Mouse (Mus musculus): ENCODE measurements around the gene Slc12a6. TPM values are rescaled to one million over a fixed set of nuclear protein-coding genes. Genes with fewer than 3 reads are reported as not detected.
A peak's percentile ranks its signal among the peaks of the same experiment; 100 is the strongest.

Slc12a6 gene
- polyA plus RNA-seq, 1 experiment from 2014 or later, result 11.8 TPM

GRCm38 (mm10) chr2:112241787-112242186 lies 23.8 kb upstream of the Slc12a6 start:
- WGBS, result 69% methylated on average over 14 of the region's 14 CpGs
- peaks cover 13% of the 10 kb centered on the region for H3K4me1 ChIP-seq
- no peak for ATAC-seq (ENCODE audit: insufficient number of reproducible peaks, low FRiP score, low TSS enrichment, low read depth)
- no peaks in the 10 kb centered on the region for H3K36me3 ChIP-seq
- H3K9me3 ChIP-seq (replicated peaks), result no peaks in the 10 kb centered on the region
- H3K27ac ChIP-seq (replicated peaks), result no peak overlapping the region
- H3K9ac ChIP-seq, result no peak overlapping the region
- no peak overlapping the region for H3K4me2 ChIP-seq (replicated peaks)
- H3K27me3 ChIP-seq, result no peaks in the 10 kb centered on the region
- no peak overlapping the region for H3K4me3 ChIP-seq (replicated peaks)

DNA sequence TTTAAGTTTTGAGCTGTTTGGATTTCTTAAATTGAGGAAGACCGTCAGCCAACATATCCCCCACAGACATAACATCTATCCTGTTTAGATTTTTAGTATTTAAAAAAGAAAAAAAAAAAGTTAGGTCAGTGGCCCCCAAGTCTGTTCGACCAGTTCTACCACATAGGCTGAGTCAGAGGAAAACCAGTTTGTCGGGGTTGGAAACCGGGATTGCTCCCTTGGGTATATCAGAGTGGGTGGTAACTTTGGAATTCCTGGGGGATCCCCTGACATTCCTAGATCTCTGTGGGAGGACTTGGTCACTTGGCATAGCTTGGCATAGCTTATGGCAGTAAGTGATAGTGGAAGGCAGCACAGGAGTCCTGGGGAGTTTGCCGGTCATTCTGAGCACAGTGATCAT lies 20.3 kb upstream of the Slc12a6 start:
- no peak for ATAC-seq (ENCODE audit: insufficient number of reproducible peaks, low FRiP score, low TSS enrichment, low read depth)
- Histone ChIP-seq H3K4me3 (replicated peaks) (no peak overlapping the region), H3K9me3 (replicated peaks) (no peaks in the 10 kb centered on the region), H3K4me1 (peaks cover 4% of the 10 kb centered on the region), H3K36me3 (no peaks in the 10 kb centered on the region), H3K9ac (no peak overlapping the region), H3K27ac (replicated peaks) (no peak overlapping the region), H3K27me3 (no peaks in the 10 kb centered on the region), H3K4me2 (replicated peaks) (no peak overlapping the region)
- 59% methylated on average over 5 of the region's 5 CpGs for WGBS

DNA sequence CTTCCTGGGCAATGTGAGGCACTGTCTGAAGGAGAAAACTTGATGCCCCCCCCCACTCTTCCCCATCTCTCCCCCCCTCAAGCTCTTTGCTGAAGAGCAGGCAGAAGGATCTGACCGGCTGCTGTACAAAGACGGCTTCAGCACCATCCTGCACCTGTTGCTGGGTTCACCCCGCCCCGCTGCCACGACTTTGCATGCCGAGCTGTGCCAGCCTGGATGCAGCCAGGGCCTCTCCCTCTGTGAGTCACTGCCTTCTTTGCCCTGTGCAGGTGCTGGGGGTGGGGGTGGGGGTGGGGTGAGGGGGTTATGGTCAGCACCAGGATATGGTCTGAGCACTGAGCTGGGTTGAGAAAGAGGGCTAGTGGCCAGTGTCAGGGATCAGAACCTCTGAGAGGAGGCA lies 19.4 kb upstream of the Slc12a6 start:
- no peaks in the 10 kb centered on the region for H3K9me3 ChIP-seq (replicated peaks)
- no peak overlapping the region for H3K27ac ChIP-seq (replicated peaks)
- H3K36me3 ChIP-seq, result no peaks in the 10 kb centered on the region
- WGBS, result 71% methylated on average over 6 of the region's 6 CpGs
- no peak overlapping the region for H3K4me2 ChIP-seq (replicated peaks)
- no peak for ATAC-seq (ENCODE audit: insufficient number of reproducible peaks, low FRiP score, low TSS enrichment, low read depth)
- no peak overlapping the region for H3K9ac ChIP-seq
- no peaks in the 10 kb centered on the region for H3K27me3 ChIP-seq
- no peaks in the 10 kb centered on the region for H3K4me1 ChIP-seq
- H3K4me3 ChIP-seq (replicated peaks), result no peak overlapping the region

DNA sequence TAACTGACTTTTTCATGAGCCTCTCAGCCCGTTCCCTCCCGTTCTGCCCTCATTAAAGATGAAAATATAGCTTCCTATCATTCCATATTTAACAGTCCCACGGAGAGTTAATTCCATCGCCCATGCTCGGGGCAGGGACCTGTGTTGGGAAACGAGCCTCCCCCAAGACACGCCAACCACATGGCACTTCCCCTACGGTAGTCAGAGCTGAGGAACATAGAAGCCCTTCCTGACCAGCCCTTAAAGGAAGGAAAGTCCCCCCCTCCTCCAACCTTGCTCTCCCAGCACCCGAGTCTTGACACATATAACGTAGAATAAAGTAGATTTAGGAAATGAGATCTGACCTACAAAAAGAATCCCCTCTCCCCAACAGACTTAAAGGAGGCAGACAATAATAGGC lies 18.3 kb upstream of the Slc12a6 start:
- ATAC-seq (ENCODE audit: insufficient number of reproducible peaks, low FRiP score, low TSS enrichment, low read depth), result no peak

GRCm38 (mm10) chr2:112249780-112250453 lies 15.7 kb upstream of the Slc12a6 start:
- Histone ChIP-seq H3K4me2 (replicated peaks) (no peak overlapping the region), H3K4me3 (replicated peaks) (no peak overlapping the region), H3K27me3 (no peaks in the 10 kb centered on the region), H3K27ac (replicated peaks) (no peak overlapping the region), H3K4me1 (no peaks in the 10 kb centered on the region), H3K9ac (no peak overlapping the region), H3K9me3 (replicated peaks) (no peaks in the 10 kb centered on the region), H3K36me3 (no peaks in the 10 kb centered on the region)
- 94% methylated on average over 10 of the region's 10 CpGs for WGBS
- no peak for ATAC-seq (ENCODE audit: insufficient number of reproducible peaks, low FRiP score, low TSS enrichment, low read depth)

More for the DNA sequence above, 18.3 kb upstream of the Slc12a6 start:
- Histone ChIP-seq H3K9ac (no peak overlapping the region), H3K27me3 (no peaks in the 10 kb centered on the region), H3K4me1 (no peaks in the 10 kb centered on the region), H3K4me2 (replicated peaks) (no peak overlapping the region), H3K27ac (replicated peaks) (no peak overlapping the region), H3K36me3 (no peaks in the 10 kb centered on the region), H3K4me3 (replicated peaks) (no peak overlapping the region), H3K9me3 (replicated peaks) (no peaks in the 10 kb centered on the region)
- 77% methylated on average over 10 of the region's 10 CpGs for WGBS

GRCm38 (mm10) chr2:112254675-112255515 lies 10.7 kb upstream of the Slc12a6 start:
- H3K36me3 ChIP-seq, result no peaks in the 10 kb centered on the region
- ATAC-seq (ENCODE audit: insufficient number of reproducible peaks, low FRiP score, low TSS enrichment, low read depth), result no peak
- WGBS, result 74% methylated on average over 7 of the region's 7 CpGs

GRCm38 (mm10) chr2:112259241-112259962 lies 6.2 kb upstream of the Slc12a6 start, which contains the start of gene Nutm1:
Gene Nutm1 (minus strand): TSS chr2:112259291.
- Histone ChIP-seq H3K4me3 (replicated peaks) (no peak within 1 kb of the TSS), H3K9me3 (replicated peaks) (no peaks in the 10 kb centered on the region), H3K36me3 (no peaks in the 10 kb centered on the region), H3K4me2 (replicated peaks) (no peak within 1 kb of the TSS), H3K4me1 (peaks cover 14% of the 10 kb centered on the region), H3K27me3 (no peaks in the 10 kb centered on the region), H3K9ac (no peak within 1 kb of the TSS), H3K27ac (replicated peaks) (no peak within 1 kb of the TSS)
- ATAC-seq (ENCODE audit: insufficient number of reproducible peaks, low FRiP score, low TSS enrichment, low read depth), result no peak
- WGBS, result 61% methylated on average over 10 of the region's 10 CpGs

More at GRCm38 (mm10) chr2:112254675-112255515, 10.7 kb upstream of the Slc12a6 start:
- H3K4me3 ChIP-seq (replicated peaks), result no peak overlapping the region
- H3K4me2 ChIP-seq (replicated peaks), result no peak overlapping the region
- no peaks in the 10 kb centered on the region for H3K9me3 ChIP-seq (replicated peaks)
- no peak overlapping the region for H3K27ac ChIP-seq (replicated peaks)
- no peak overlapping the region for H3K9ac ChIP-seq
- H3K27me3 ChIP-seq, result no peaks in the 10 kb centered on the region
- H3K4me1 ChIP-seq, result no peaks in the 10 kb centered on the region

GRCm38 (mm10) chr2:112261748-112262653 lies 3.6 kb upstream of the Slc12a6 start, which contains the start of gene Nop10:
Gene Nop10 (plus strand): TSS chr2:112261926.
- Histone ChIP-seq H3K36me3 (no peaks in the 10 kb centered on the region), H3K4me3 (replicated peaks) (peak within 1 kb of the TSS; percentile 60), H3K4me2 (replicated peaks) (peak within 1 kb of the TSS; percentile 57), H3K27ac (replicated peaks) (peak within 1 kb of the TSS; percentile 68; the same call in 1 of the 2 replicates), H3K9ac (peak within 1 kb of the TSS; percentile 57), H3K9me3 (replicated peaks) (no peaks in the 10 kb centered on the region), H3K27me3 (no peaks in the 10 kb centered on the region), H3K4me1 (peaks cover 27% of the 10 kb centered on the region)
- ATAC-seq (ENCODE audit: insufficient number of reproducible peaks, low FRiP score, low TSS enrichment, low read depth), result peak; percentile 44; the same call in 1 of the 2 replicates
- under 1% methylated on average over 36 of the region's 36 CpGs for WGBS

GRCm38 (mm10) chr2:112262779-112263295 lies 2.8 kb upstream of the Slc12a6 start:
- Histone ChIP-seq H3K27ac (replicated peaks) (no peak overlapping the region), H3K4me1 (peaks cover 35% of the 10 kb centered on the region), H3K9me3 (replicated peaks) (no peaks in the 10 kb centered on the region), H3K36me3 (no peaks in the 10 kb centered on the region), H3K4me3 (replicated peaks) (peak overlapping the region; percentile 60), H3K4me2 (replicated peaks) (peak overlapping the region; percentile 57), H3K9ac (peak overlapping the region; percentile 57), H3K27me3 (no peaks in the 10 kb centered on the region)
- WGBS, result 31% methylated on average over 4 of the region's 4 CpGs
- ATAC-seq (ENCODE audit: insufficient number of reproducible peaks, low FRiP score, low TSS enrichment, low read depth), result no peak

DNA sequence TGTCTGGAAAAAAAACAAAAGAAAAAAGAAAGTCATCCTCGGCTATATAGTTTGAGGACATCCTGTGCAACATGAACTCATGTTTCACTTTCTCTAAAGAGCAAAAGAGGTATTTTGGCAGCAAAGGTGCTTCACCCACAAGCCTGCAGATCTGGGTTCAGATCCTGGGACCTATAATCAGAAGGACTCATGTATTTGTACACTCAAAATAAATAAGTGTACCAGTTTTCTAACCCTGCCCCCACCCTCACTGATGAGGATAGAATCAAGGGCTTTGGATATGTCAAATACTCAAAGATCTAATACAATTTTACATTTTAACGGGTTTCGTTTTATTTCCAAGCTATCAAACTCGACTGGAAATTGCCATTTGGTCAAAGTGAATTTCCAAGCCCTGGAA lies 1.3 kb upstream of the Slc12a6 start:
- H3K4me2 ChIP-seq (replicated peaks), result no peak overlapping the region
- no peaks in the 10 kb centered on the region for H3K27me3 ChIP-seq
- H3K4me3 ChIP-seq (replicated peaks), result no peak overlapping the region
- no peaks in the 10 kb centered on the region for H3K9me3 ChIP-seq (replicated peaks)
- H3K36me3 ChIP-seq, result no peaks in the 10 kb centered on the region
- H3K27ac ChIP-seq (replicated peaks), result no peak overlapping the region
- no peak overlapping the region for H3K9ac ChIP-seq
- H3K4me1 ChIP-seq, result peaks cover 41% of the 10 kb centered on the region
- no peak for ATAC-seq (ENCODE audit: insufficient number of reproducible peaks, low FRiP score, low TSS enrichment, low read depth)
- WGBS, result 75% methylated on average over 4 of the region's 4 CpGs

All from embryonic facial prominence, embryonic 15.5 days (tissue).